Mouse (Mus musculus): ENCODE measurements around the gene Rpl29.

Rpl29 gene

GRCm38 (mm10) chr9:106473081-106473752 lies 44.0 kb downstream of the Rpl29 start:
- peak; percentile 14 for DNase-seq (ENCODE audit: low spot score)

GRCm38 (mm10) chr9:106473753-106474105 lies 44.5 kb downstream of the Rpl29 start:
- DNase-seq (ENCODE audit: low spot score), result no peak

GRCm38 (mm10) chr9:106474456-106474855 lies 45.2 kb downstream of the Rpl29 start:
- peak; percentile 61 for DNase-seq (ENCODE audit: low spot score)

GRCm38 (mm10) chr9:106475046-106475445 lies 45.8 kb downstream of the Rpl29 start:
- DNase-seq (ENCODE audit: low spot score), result no peak

- DNase-seq (ENCODE audit: low spot score), result peak; percentile 16
These were observed 46.4 kb downstream of the Rpl29 start, which contains the start of gene Rrp9 for GRCm38 (mm10) chr9:106475663-106476001. Rrp9 (plus strand) TSS chr9:106475963.

- DNase-seq (ENCODE audit: low spot score), result peak; percentile 34
These were observed 47.0 kb downstream of the Rpl29 start for GRCm38 (mm10) chr9:106476002-106476923.

DNA sequence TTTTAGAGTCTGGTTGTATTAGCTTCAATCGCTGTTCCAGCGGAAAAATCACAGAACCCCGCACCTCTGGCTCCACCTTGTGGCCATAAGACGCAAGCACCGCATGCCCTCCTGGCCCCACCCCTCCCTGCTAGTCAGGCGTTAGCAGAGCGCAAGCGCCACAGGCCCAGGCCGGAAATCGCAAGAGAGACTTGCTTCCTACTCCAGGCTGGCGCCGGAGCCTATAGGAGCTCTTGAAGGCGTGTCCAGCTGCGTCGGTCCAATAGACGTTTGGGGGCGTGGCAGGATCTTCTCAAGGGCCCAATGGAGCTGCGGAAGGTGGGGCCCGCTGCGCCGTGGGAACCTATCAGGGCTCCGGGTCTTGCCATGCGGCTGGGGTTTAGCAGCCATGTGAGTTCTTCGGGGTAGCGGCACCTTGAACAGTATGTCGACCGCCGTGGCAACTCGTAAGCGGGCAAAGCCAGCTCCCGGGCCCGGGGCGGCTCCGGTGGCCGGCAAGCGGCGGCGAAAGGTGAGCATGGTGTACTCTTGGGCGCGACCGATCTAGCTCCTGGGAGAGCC lies 47.8 kb downstream of the Rpl29 start, which contains the start of gene Parp3:
Gene Parp3 (minus strand): TSS at position 26 of the 561 bp plus-strand sequence.
- DNase-seq (ENCODE audit: low spot score), result peak; percentile 100

GRCm38 (mm10) chr9:106477649-106478048 lies 48.4 kb downstream of the Rpl29 start:
- DNase-seq (ENCODE audit: low spot score), result no peak

- peak; percentile 2 for DNase-seq (ENCODE audit: low spot score)
These were observed 48.8 kb downstream of the Rpl29 start for GRCm38 (mm10) chr9:106478101-106478500.

DNA sequence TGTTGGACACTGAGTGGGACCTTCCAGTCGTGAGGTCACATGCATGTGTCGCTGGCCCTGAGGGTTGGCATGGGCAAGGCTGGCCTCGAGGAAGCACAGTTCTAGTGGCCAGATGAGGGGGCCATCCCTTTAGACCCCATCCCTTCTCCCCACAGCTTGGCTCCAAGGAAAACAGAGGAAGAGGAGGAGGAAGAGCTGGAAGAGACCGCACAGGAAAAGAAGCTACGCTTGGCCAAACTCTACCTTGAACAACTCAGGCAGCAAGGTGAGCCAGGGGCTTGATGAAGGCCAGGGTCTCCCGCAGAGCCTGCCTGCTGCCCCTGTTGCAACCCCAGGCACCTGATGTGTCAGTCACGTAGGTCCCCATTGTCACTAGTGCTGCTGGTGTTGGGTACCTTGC lies 51.3 kb downstream of the Rpl29 start:
- no peak for DNase-seq (ENCODE audit: low spot score)

DNA sequence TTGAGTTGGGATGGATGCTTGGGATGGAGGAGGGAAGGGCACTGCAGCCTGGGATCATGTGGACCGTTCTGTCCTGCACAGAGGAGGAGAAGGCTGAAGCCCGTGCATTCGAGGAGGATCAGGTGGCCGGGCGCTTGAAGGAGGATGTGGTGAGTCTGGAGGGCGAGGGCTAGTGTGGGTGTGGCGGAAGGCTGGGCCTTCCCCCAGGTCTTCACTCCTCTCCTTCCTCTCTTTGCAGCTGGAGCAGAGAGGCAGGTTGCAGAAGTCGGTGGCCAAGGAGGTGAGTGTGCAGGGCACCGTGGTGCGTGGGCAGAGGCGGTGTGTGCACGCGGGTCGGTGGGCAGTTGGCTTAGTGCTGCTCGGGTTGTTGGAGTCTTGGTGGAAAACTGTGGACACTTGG lies 51.8 kb downstream of the Rpl29 start:
- DNase-seq (ENCODE audit: low spot score), result peak; percentile 2
